In the genomic region with DNA sequence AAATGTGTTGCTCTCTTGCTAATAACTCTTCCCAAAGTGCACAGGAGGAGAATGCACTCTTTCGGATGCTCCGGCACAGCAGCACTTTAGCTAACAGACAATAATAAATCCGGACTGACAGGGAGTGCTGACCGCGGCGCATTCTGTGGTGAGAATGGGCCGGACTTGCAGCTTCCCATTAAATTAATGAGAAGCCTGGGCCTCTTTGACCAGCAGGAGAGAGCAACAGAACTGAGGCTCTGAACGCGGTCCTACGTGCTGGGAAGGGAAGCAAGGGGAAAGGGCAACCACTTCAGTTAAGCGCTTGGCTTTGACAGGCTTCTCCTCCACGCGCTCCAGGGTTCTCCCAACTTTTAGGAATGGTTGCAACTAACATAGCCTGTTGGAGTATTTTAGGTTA, we compare ENCODE assay signal across 9 mouse cellular contexts.
DNase-seq lines count a peak whose midpoint lies in the region; ATAC-seq and TF ChIP-seq lines count a peak whose summit lies in the region.
"Had no signal": no experiment of that assay in that cellular context is flagged by ENCODE, and none has a peak within 500 bp of the region (broad histone marks: within the 10 kb centered on the region; RNA-seq: fewer than 3 reads in every experiment).

No protein-coding gene starts in this region.

- no peak overlapping the region for H3K27ac ChIP-seq in embryonic facial prominence, embryonic 10.5 days (replicated peaks)
- H3K27ac ChIP-seq in midbrain, embryonic 14.5 days (replicated peaks; ENCODE audit: low read depth, low read length) = no peak overlapping the region
- no peak overlapping the region for H3K27ac ChIP-seq in left cerebral cortex, adult 2 months
- H3K27ac ChIP-seq: liver, embryonic 15.5 days had no signal

- H3K9ac ChIP-seq in midbrain, embryonic 14.5 days (replicated peaks; ENCODE audit: low read length) = no peak overlapping the region
- H3K9ac ChIP-seq: liver, embryonic 15.5 days had no signal

- TF ChIP-seq CTCF in left cerebral cortex, adult 2 months (IDR thresholded peaks at IDR 0.05) = no peak

- H3K36me3 ChIP-seq in embryonic facial prominence, embryonic 10.5 days (replicated peaks) = no peaks in the 10 kb centered on the region
- no peaks in the 10 kb centered on the region for H3K36me3 ChIP-seq in midbrain, embryonic 14.5 days (ENCODE audit: control insufficient read depth, insufficient read depth, low read length)
- H3K36me3 ChIP-seq: liver, embryonic 15.5 days had no signal

- no peak overlapping the region for H3K4me3 ChIP-seq in embryonic facial prominence, embryonic 10.5 days
- no peak overlapping the region for H3K4me3 ChIP-seq in midbrain, embryonic 14.5 days (replicated peaks; ENCODE audit: low read depth, low read length)
- H3K4me3 ChIP-seq in left cerebral cortex, adult 2 months = no peak overlapping the region
- H3K4me3 ChIP-seq: liver, embryonic 15.5 days had no signal

- peaks cover 6% of the 10 kb centered on the region for H3K4me1 ChIP-seq in embryonic facial prominence, embryonic 10.5 days
- H3K4me1 ChIP-seq in midbrain, embryonic 14.5 days (ENCODE audit: control insufficient read depth, insufficient read depth, low read length) = no peaks in the 10 kb centered on the region
- H3K4me1 ChIP-seq: liver, embryonic 15.5 days had no signal

- peak overlapping the region; percentile 33 for H3K4me2 ChIP-seq in midbrain, embryonic 14.5 days (ENCODE audit: low read length)
- H3K4me2 ChIP-seq: liver, embryonic 15.5 days had no signal

- 40% methylated on average over 13 of the region's 13 CpGs for WGBS in embryonic facial prominence, embryonic 10.5 days
- 14% methylated on average over 13 of the region's 13 CpGs for WGBS in midbrain, embryonic 14.5 days

- no peaks in the 10 kb centered on the region for H3K9me3 ChIP-seq in embryonic facial prominence, embryonic 10.5 days
- H3K9me3 ChIP-seq in midbrain, embryonic 14.5 days (ENCODE audit: control insufficient read depth, low read length) = no peaks in the 10 kb centered on the region
- H3K9me3 ChIP-seq: liver, embryonic 15.5 days had no signal

- intact Hi-C loops in left cerebral cortex, adult 2 months (cut with DNase I) = loop anchor here (2.0 to 10.0 kb wide), 3 partner anchors 1119 to 1552 kb away; no protein-coding TSS in a partner anchor

- no peak for ATAC-seq in midbrain, embryonic 14.5 days (ENCODE audit: low FRiP score, low TSS enrichment)
- ATAC-seq in megakaryocyte, adult 5-6 weeks (ENCODE audit: poor library complexity, severe bottlenecking) = no peak

- peak; percentile 16 to 27 for DNase-seq in cerebellum, postnatal 10 days
- DNase-seq in cerebellum, postnatal 36 days = no peak
- DNase-seq in embryonic facial prominence, embryonic 10.5 days (ENCODE audit: low spot score) = peak; percentile 34
- peak; percentile 50 for DNase-seq in kidney, adult 11 months
- DNase-seq in midbrain, embryonic 14.5 days = peak; percentile 46
- no peak for DNase-seq in left cerebral cortex, adult 2 months (ENCODE audit: extremely low spot score in 1 of 2, low spot score in 2 of 2)
- DNase-seq in urinary bladder, postnatal 25 days (ENCODE audit: low spot score) = no peak

- H3K27me3 ChIP-seq in embryonic facial prominence, embryonic 10.5 days (replicated peaks; ENCODE audit: low read depth, poor library complexity, severe bottlenecking) = no peaks in the 10 kb centered on the region
- 0 out of 2 replicates have a peak, but pooled peaks cover 3% of the 10 kb centered on the region for H3K27me3 ChIP-seq in midbrain, embryonic 14.5 days (ENCODE audit: control insufficient read depth, insufficient read depth, low read length)
- H3K27me3 ChIP-seq: liver, embryonic 15.5 days had no signal

Comparison
In these comparisons a context has a peak if more than half of its experiments do, and no peak if none do; other contexts are left out.
1. DNase-seq: peak in cerebellum, postnatal 10 days (2 of 2), embryonic facial prominence, embryonic 10.5 days (single experiment), kidney, adult 11 months (single experiment) and midbrain, embryonic 14.5 days (single experiment); none in cerebellum, postnatal 36 days (0 of 2), left cerebral cortex, adult 2 months (0 of 2) and urinary bladder, postnatal 25 days (single experiment).